Mouse (Mus musculus) megakaryocyte, embryonic 14.5 days (primary cell): ENCODE measurements around the gene Smpd3.

ENCODE experiments used
- FLI1 ChIP-seq: IDR thresholded peaks from 2 replicates; pipeline ENCODE4 v1.6.1; 2012; ENCODE audit warnings: low read length, inconsistent platforms, mixed read lengths
- GATA1 ChIP-seq: IDR thresholded peaks from 3 replicates; pipeline ENCODE4 v1.6.1; 2012; ENCODE audit warnings: mixed read lengths, low read length, inconsistent platforms, borderline replicate concordance

GRCm38 (mm10) chr8:106375957-106376356 is 38.2 kb upstream of the Smpd3 start:
- TF ChIP-seq GATA1 (no peak), FLI1 (no peak)
